Mouse (Mus musculus) CH12.LX (cell line): ENCODE measurements around the gene Rest. TPM values are rescaled to one million over a fixed set of nuclear protein-coding genes. Genes with fewer than 3 reads are reported as not detected.

Experiments
- DNase-seq: peaks from one replicate; pipeline ENCODE4 v3.0.0-alpha.2; 2013; ENCODE audit errors: extremely low read depth
- H3K27ac ChIP-seq: 2 replicates; pipeline ENCODE4 v1.5.1; 2012; ENCODE audit warnings: low read depth, mild to moderate bottlenecking, control low read depth, moderate library complexity; ENCODE audit not compliant: insufficient read depth
- H3K27me3 ChIP-seq: replicated peaks from 2 replicates; pipeline ENCODE3; 2012; ENCODE audit warnings: inconsistent platforms
- H3K36me3 ChIP-seq, 2 experiments: replicated peaks in 1 of 2; 2 replicates each; pipeline versions ENCODE3 to v1.6.1; 2012; ENCODE audit warnings: inconsistent platforms in 1 of 2, low read length in 1 of 2, mild to moderate bottlenecking in 1 of 2, mixed read lengths in 1 of 2, moderate library complexity in 1 of 2; ENCODE audit not compliant: control insufficient read depth in 1 of 2, insufficient read depth in 1 of 2
- H3K4me1 ChIP-seq, 2 experiments: 2 replicates each; pipeline ENCODE4 v1.6.1; 2012; ENCODE audit warnings: inconsistent platforms in 1 of 2, moderate library complexity in 1 of 2; ENCODE audit not compliant: insufficient read depth in 2 of 2, control insufficient read depth in 1 of 2
- H3K4me2 ChIP-seq: 2 replicates; pipeline ENCODE4 v1.6.1; 2012; ENCODE audit warnings: low read depth, mild to moderate bottlenecking, control low read depth; ENCODE audit not compliant: poor library complexity, insufficient read depth, severe bottlenecking
- H3K4me3 ChIP-seq, 3 experiments: fragments of 150-350 bp in 1 of 3; sonication (generic) in 1 of 3; replicated peaks in 1 of 3; 2 replicates each; pipeline versions ENCODE3 to v1.5.1; 2011 to 2012; ENCODE audit warnings: low read depth in 2 of 3, low read length in 2 of 3, mild to moderate bottlenecking in 2 of 3, moderate library complexity in 2 of 3, control low read depth in 1 of 3, improper control_type of control experiment in 1 of 3, inconsistent platforms in 1 of 3, mixed read lengths in 1 of 3; ENCODE audit not compliant: poor library complexity in 1 of 3
- H3K79me2 ChIP-seq: replicated peaks from 2 replicates; pipeline ENCODE4 v1.6.1; 2012; ENCODE audit warnings: mild to moderate bottlenecking, moderate library complexity; ENCODE audit not compliant: control insufficient read depth, poor library complexity, insufficient read depth, severe bottlenecking; ENCODE audit errors: extremely low read depth
- H3K9ac ChIP-seq: 2 replicates; pipeline ENCODE4 v1.6.1; 2012; ENCODE audit warnings: low read depth, mild to moderate bottlenecking, control low read depth, moderate library complexity; ENCODE audit not compliant: insufficient read depth
- H3K9me3 ChIP-seq: replicated peaks from 2 replicates; pipeline ENCODE3; 2012; ENCODE audit warnings: low read length, inconsistent platforms, mixed read lengths
- BHLHE40 ChIP-seq: IDR thresholded peaks from 2 replicates; pipeline ENCODE4 v1.6.1; 2011; ENCODE audit warnings: mild to moderate bottlenecking, low read depth, low read length, improper control_type of control experiment
- CHD2 ChIP-seq: IDR thresholded peaks from 2 replicates; pipeline ENCODE4 v1.6.1; 2011; ENCODE audit warnings: low read length, improper control_type of control experiment
- CTCF ChIP-seq, 2 experiments: IDR thresholded peaks in 1 of 2; conservative IDR thresholded peaks in 1 of 2; 2 replicates each; pipeline ENCODE4 v1.5.1; 2011 to 2012; ENCODE audit warnings: low read depth in 2 of 2, low read length in 2 of 2, improper control_type of control experiment in 1 of 2, inconsistent platforms in 1 of 2, mild to moderate bottlenecking in 1 of 2, moderate library complexity in 1 of 2
- E2F4 ChIP-seq: IDR thresholded peaks from 2 replicates; pipeline ENCODE4 v1.6.1; 2011; ENCODE audit warnings: low read depth, low read length, improper control_type of control experiment; ENCODE audit not compliant: insufficient replicate concordance
- ELF1 ChIP-seq: IDR thresholded peaks from 2 replicates; pipeline ENCODE4 v1.6.1; 2014; ENCODE audit warnings: low read depth, mild to moderate bottlenecking, inconsistent platforms, low read length, improper control_type of control experiment
- ETS1 ChIP-seq: conservative IDR thresholded peaks from 2 replicates; pipeline ENCODE4 v1.6.1; 2012; ENCODE audit warnings: low read depth, mild to moderate bottlenecking, inconsistent platforms, low read length, improper control_type of control experiment, moderate library complexity
- GABPA ChIP-seq: IDR thresholded peaks from 2 replicates; pipeline ENCODE4 v1.6.1; 2012; ENCODE audit warnings: low read depth, low read length, improper control_type of control experiment, inconsistent platforms; ENCODE audit not compliant: insufficient replicate concordance
- HCFC1 ChIP-seq: IDR thresholded peaks from 2 replicates; pipeline ENCODE4 v1.6.1; 2012; ENCODE audit warnings: low read depth, mild to moderate bottlenecking, inconsistent platforms, low read length, improper control_type of control experiment
- IRF4 ChIP-seq: IDR thresholded peaks from 2 replicates; pipeline ENCODE4 v1.6.1; 2014; ENCODE audit warnings: low read depth, mild to moderate bottlenecking, inconsistent platforms, low read length, improper control_type of control experiment
- JUN ChIP-seq: IDR thresholded peaks from 2 replicates; pipeline ENCODE4 v1.6.1; 2011; ENCODE audit warnings: low read depth, mild to moderate bottlenecking, low read length, improper control_type of control experiment, moderate library complexity; ENCODE audit not compliant: insufficient read depth
- KAT2A ChIP-seq: IDR thresholded peaks from 2 replicates; pipeline ENCODE4 v1.6.1; 2012; ENCODE audit warnings: low read length, improper control_type of control experiment, inconsistent platforms; ENCODE audit not compliant: insufficient replicate concordance
- MAFK ChIP-seq: IDR thresholded peaks from 2 replicates; pipeline ENCODE4 v1.6.1; 2011; ENCODE audit warnings: low read length, improper control_type of control experiment; ENCODE audit not compliant: insufficient replicate concordance
- MAX ChIP-seq: IDR thresholded peaks from 2 replicates; pipeline ENCODE4 v1.6.1; 2011; ENCODE audit warnings: low read length, improper control_type of control experiment
- MAZ ChIP-seq: IDR thresholded peaks from 2 replicates; pipeline ENCODE4 v1.6.1; 2012; ENCODE audit warnings: low read depth, mild to moderate bottlenecking, inconsistent platforms, low read length, improper control_type of control experiment, moderate library complexity
- MXI1 ChIP-seq: IDR thresholded peaks from 2 replicates; pipeline ENCODE4 v1.6.1; 2011; ENCODE audit warnings: mild to moderate bottlenecking, low read depth, low read length, improper control_type of control experiment
- MYC ChIP-seq: IDR thresholded peaks from 2 replicates; pipeline ENCODE4 v1.6.1; 2011; ENCODE audit warnings: low read depth, mild to moderate bottlenecking, improper control_type of control experiment, low read length
- NELFE ChIP-seq: IDR thresholded peaks from 2 replicates; pipeline ENCODE4 v1.6.1; 2011; ENCODE audit warnings: low read depth, low read length, improper control_type of control experiment
- NRF1 ChIP-seq: IDR thresholded peaks from 2 replicates; pipeline ENCODE4 v1.6.1; 2014; ENCODE audit warnings: low read depth, mild to moderate bottlenecking, inconsistent platforms, low read length, improper control_type of control experiment, moderate library complexity
- PAX5 ChIP-seq: IDR thresholded peaks from 2 replicates; pipeline ENCODE4 v1.6.1; 2012; ENCODE audit warnings: low read length, inconsistent platforms, mixed read lengths
- POLR2A ChIP-seq: IDR thresholded peaks from 2 replicates; pipeline ENCODE4 v1.6.1; 2011; ENCODE audit warnings: low read depth, mild to moderate bottlenecking, improper control_type of control experiment, low read length
- POLR2AphosphoS2 ChIP-seq: IDR thresholded peaks from 2 replicates; pipeline ENCODE4 v1.6.1; 2011; ENCODE audit warnings: low read depth, low read length, improper control_type of control experiment
- RAD21 ChIP-seq: IDR thresholded peaks from 2 replicates; pipeline ENCODE4 v1.6.1; 2011; ENCODE audit warnings: low read depth, mild to moderate bottlenecking, low read length, improper control_type of control experiment, moderate library complexity
- SIN3A ChIP-seq: IDR thresholded peaks from 2 replicates; pipeline ENCODE4 v1.6.1; 2012; ENCODE audit warnings: low read length, improper control_type of control experiment, inconsistent platforms
- TBP ChIP-seq: conservative IDR thresholded peaks from 2 replicates; pipeline ENCODE4 v1.6.1; 2011; ENCODE audit warnings: low read depth, low read length, improper control_type of control experiment
- TCF12 ChIP-seq: IDR thresholded peaks from 2 replicates; pipeline ENCODE4 v1.6.1; 2014; ENCODE audit warnings: low read depth, mild to moderate bottlenecking, inconsistent platforms, low read length, improper control_type of control experiment
- UBTF ChIP-seq: IDR thresholded peaks from 2 replicates; pipeline ENCODE4 v1.6.1; 2012; ENCODE audit warnings: low read depth, mild to moderate bottlenecking, inconsistent platforms, low read length, improper control_type of control experiment, moderate library complexity
- USF2 ChIP-seq: conservative IDR thresholded peaks from 2 replicates; pipeline ENCODE4 v1.6.1; 2011; ENCODE audit warnings: low read depth, low read length, improper control_type of control experiment
- ZKSCAN1 ChIP-seq: IDR thresholded peaks from 2 replicates; pipeline ENCODE4 v1.6.1; 2012; ENCODE audit warnings: low read depth, inconsistent platforms, low read length, improper control_type of control experiment, borderline replicate concordance
- ZMIZ1 ChIP-seq: IDR thresholded peaks from 2 replicates; pipeline ENCODE4 v1.6.1; 2012; ENCODE audit warnings: low read depth, mild to moderate bottlenecking, inconsistent platforms, low read length, improper control_type of control experiment
- dilution Hi-C: fragments of 300-500 bp; cut with MboI; formaldehyde crosslinking; loops from 2 replicates; pipeline ENCODE4 v1.14.3; 2020; ENCODE audit warnings: low sequenced_read_pairs; ENCODE audit not compliant: extremely low pct_unique_long_range_greater_than_20kb, extremely low pct_ligation_motif_present
- in situ Hi-C: fragments of 300-500 bp; cut with MboI; formaldehyde crosslinking; loops from 3 replicates; pipeline ENCODE4 v1.14.3; 2019; ENCODE audit warnings: low sequenced_read_pairs, low pct_ligation_motif_present, low pct_unique_long_range_greater_than_20kb, mixed read lengths
- polyA plus RNA-seq: library from polyadenylated mRNA; unstranded; fragments of >175 nt; gene quantifications from 2 replicates; pipeline ENCODE4 v1.2.1, GENCODE M21; 2012; ENCODE audit warnings: low read depth; ENCODE audit not compliant: insufficient read length
- total RNA-seq, 2 experiments: library from RNA; depleted of rRNA; stranded (reverse); fragments of 300-350 nt in 1 of 2; fragments of >200 nt in 1 of 2; gene quantifications; 2 replicates each; pipeline ENCODE4 v1.2.3; 2012 to 2014

The Rest gene
- total RNA-seq (2012; rRNA removed) (15.4 and 15.9 TPM in 2 replicates), total RNA-seq (2014; rRNA removed) (16.5 and 16.8 TPM in 2 replicates), polyA plus RNA-seq (7.4 and 7.8 TPM in 2 replicates)

GRCm38 (mm10) chr5:77265081-77265670 is at the start of gene Rest:
Gene Rest (plus strand): TSS chr5:77265491.
- no peak for TF ChIP-seq JUN
- TF ChIP-seq ELF1, result no peak
- no peak for TF ChIP-seq MAX
- TF ChIP-seq KAT2A, result no peak
- TF ChIP-seq SIN3A, result 0 out of 2 replicates have a peak, but pooled peaks have one; percentile 13
- peak; percentile 67 for TF ChIP-seq NRF1
- TF ChIP-seq USF2, result no peak
- no peak for TF ChIP-seq E2F4
- no peak for TF ChIP-seq ZMIZ1
- 0 out of 2 replicates have a peak, but pooled peaks have one; percentile 34 for TF ChIP-seq NELFE
- TF ChIP-seq BHLHE40, result peak; percentile 43; the same call in 1 of the 2 replicates
- TF ChIP-seq MXI1, result no peak
- no peak for TF ChIP-seq MAFK
- no peak for TF ChIP-seq HCFC1
- TF ChIP-seq POLR2A, result peak; percentile 67
- TF ChIP-seq POLR2AphosphoS2, result no peak
- TF ChIP-seq UBTF, result 0 out of 2 replicates have a peak, but pooled peaks have one; percentile 4
- Histone ChIP-seq H3K4me1 (peaks cover 3 to 22% of the 10 kb centered on the region in 2 experiments), H3K4me3 (peak within 1 kb of the TSS; percentile 68 to 83 (median 71)), H3K27me3 (no peaks in the 10 kb centered on the region), H3K36me3 (peaks cover 20 to 22% of the 10 kb centered on the region in 2 experiments), H3K79me2 (peaks cover 33% of the 10 kb centered on the region), H3K27ac (peak within 1 kb of the TSS; percentile 74), H3K9ac (peak within 1 kb of the TSS; percentile 79), H3K9me3 (peaks cover 18% of the 10 kb centered on the region), H3K4me2 (peak within 1 kb of the TSS; percentile 3; the same call in 1 of the 2 replicates)
- peak; percentile 39 for DNase-seq
- in situ Hi-C loops, result no loop called here
- dilution Hi-C loops, result no loop called here

GRCm38 (mm10) chr5:77217211-77217610 is 48.1 kb upstream of the Rest start:
- H3K79me2 ChIP-seq, result no peaks in the 10 kb centered on the region
- no peaks in the 10 kb centered on the region for H3K27me3 ChIP-seq
- H3K9me3 ChIP-seq, result peaks cover 8% of the 10 kb centered on the region
- dilution Hi-C loops (no loop called here), in situ Hi-C loops (no loop called here)
- H3K4me2 ChIP-seq, result peak overlapping the region; percentile 69
- H3K27ac ChIP-seq, result no peak overlapping the region
- peak overlapping the region; percentile 53; the same call in 1 of the 2 replicates for H3K9ac ChIP-seq
- H3K4me3 ChIP-seq, result peak overlapping the region; percentile 28 to 44 (median 38)
- H3K4me1 ChIP-seq, result peaks cover 4 to 5% of the 10 kb centered on the region in 2 experiments; a peak in 3 of 4 replicates
- H3K36me3 ChIP-seq, result no peaks in the 10 kb centered on the region
- DNase-seq, result peak; percentile 91
- no peak for TF ChIP-seq PAX5
- TF ChIP-seq ZKSCAN1, result no peak
- peak; percentile 78 for TF ChIP-seq SIN3A
- no peak for TF ChIP-seq BHLHE40
- TF ChIP-seq MAFK, result peak; percentile 62; the same call in 1 of the 2 replicates
- TF ChIP-seq GABPA, result no peak
- TF ChIP-seq MAZ, result peak; percentile 66; the same call in 1 of the 2 replicates
- no peak for TF ChIP-seq POLR2A
- TF ChIP-seq NELFE, result 0 out of 2 replicates have a peak, but pooled peaks have one; percentile 31
- no peak for TF ChIP-seq TCF12
- TF ChIP-seq ELF1, result no peak
- no peak for TF ChIP-seq HCFC1
- TF ChIP-seq E2F4, result no peak
- TF ChIP-seq MXI1, result peak; percentile 46; the same call in 1 of the 2 replicates
- no peak for TF ChIP-seq NRF1
- peak; percentile 37 for TF ChIP-seq MYC
- peak; percentile 44 to 91; a peak in 3 of 4 replicates for TF ChIP-seq CTCF (conservative IDR thresholded peaks at IDR 0.05 in 1 of 2, IDR thresholded peaks at IDR 0.05 in 1 of 2; ENCODE audit: low read depth in 2 of 2, low read length in 2 of 2)
- TF ChIP-seq RAD21, result peak; percentile 95
- TF ChIP-seq IRF4, result peak; percentile 24; the same call in 1 of the 2 replicates
- TF ChIP-seq CHD2, result no peak
- TF ChIP-seq ETS1, result no peak
- TF ChIP-seq TBP, result no peak
